Mouse (Mus musculus): ENCODE results near the gene Meig1. TPM values are rescaled to one million over a fixed set of nuclear protein-coding genes. Genes with fewer than 3 reads are reported as not detected.
A peak's percentile ranks its signal among the peaks of the same experiment; 100 is the strongest.
"Not testable (repeated sequence)": the region's sequence is repeated elsewhere in the genome, so short reads cannot be mapped to it uniquely, and the experiment has no call there.

The Meig1 gene
- polyA plus RNA-seq, 1 experiment from 2014 or later, result 0.58 TPM

- peaks cover 10% of the 10 kb centered on the region; the same call in 1 of the 2 replicates for H3K4me1 ChIP-seq
- no peaks in the 10 kb centered on the region for H3K36me3 ChIP-seq
- peak; percentile 93 for ATAC-seq (ENCODE audit: insufficient number of reproducible peaks, insufficient read depth, low FRiP score, low TSS enrichment, low read depth)
- no peaks in the 10 kb centered on the region for H3K9me3 ChIP-seq
- H3K4me3 ChIP-seq, result peak overlapping the region; percentile 62
- H3K9ac ChIP-seq, result peak overlapping the region; percentile 59; the same call in 1 of the 2 replicates
- peaks cover 18% of the 10 kb centered on the region; the same call in 1 of the 2 replicates for H3K27me3 ChIP-seq
- WGBS, result 2% methylated on average over 38 of the region's 38 CpGs
- H3K27ac ChIP-seq, result no peak overlapping the region
- peak overlapping the region; percentile 69 for H3K4me2 ChIP-seq
These were observed 3.5 kb downstream of the Meig1 start for GRCm38 (mm10) chr2:3418883-3419431.

DNA sequence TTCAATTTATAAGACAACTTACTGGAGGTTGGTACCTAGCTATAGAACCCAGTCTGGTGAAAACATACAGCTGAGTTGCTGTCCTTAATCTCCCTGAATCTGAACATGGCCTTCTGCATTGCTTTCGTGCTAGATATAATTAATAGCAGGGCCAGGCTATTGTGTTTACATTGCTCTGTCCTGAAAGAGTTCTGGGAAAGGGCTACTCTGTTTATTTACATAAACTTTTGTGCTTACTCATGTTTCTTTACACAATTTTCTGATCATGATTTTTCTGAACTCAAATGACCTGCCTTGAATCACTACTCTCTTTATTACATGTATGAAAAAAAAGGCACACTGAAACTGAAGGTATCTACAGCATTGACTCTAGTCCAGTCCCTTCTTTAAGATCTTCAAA is 6.8 kb downstream of the Meig1 start:
- ATAC-seq (ENCODE audit: insufficient number of reproducible peaks, insufficient read depth, low FRiP score, low TSS enrichment, low read depth), result no peak
- WGBS, result 33% methylated on average over 1 of the region's 1 CpGs
- no peak overlapping the region for H3K4me3 ChIP-seq

GRCm38 (mm10) chr2:3414241-3414640 is 8.2 kb downstream of the Meig1 start:
- Histone ChIP-seq H3K9ac (no peak overlapping the region), H3K27me3 (peaks cover 18% of the 10 kb centered on the region; the same call in 1 of the 2 replicates), H3K27ac (no peak overlapping the region), H3K9me3 (no peaks in the 10 kb centered on the region), H3K4me2 (no peak overlapping the region), H3K4me1 (0 out of 2 replicates have a peak, but pooled peaks cover 6% of the 10 kb centered on the region), H3K4me3 (no peak overlapping the region), H3K36me3 (no peaks in the 10 kb centered on the region)
- 33% methylated on average over 4 of the region's 4 CpGs for WGBS
- ATAC-seq (ENCODE audit: insufficient number of reproducible peaks, insufficient read depth, low FRiP score, low TSS enrichment, low read depth), result no peak

More for the DNA sequence above, 6.8 kb downstream of the Meig1 start:
- Histone ChIP-seq H3K9ac (no peak overlapping the region), H3K4me2 (no peak overlapping the region), H3K4me1 (0 out of 2 replicates have a peak, but pooled peaks cover 6% of the 10 kb centered on the region), H3K27ac (no peak overlapping the region), H3K36me3 (no peaks in the 10 kb centered on the region), H3K9me3 (no peaks in the 10 kb centered on the region), H3K27me3 (peaks cover 18% of the 10 kb centered on the region; the same call in 1 of the 2 replicates)

GRCm38 (mm10) chr2:3407756-3408155 is 14.7 kb downstream of the Meig1 start:
- WGBS, result 77% methylated on average over 7 of the region's 7 CpGs
- H3K4me1 ChIP-seq, result no peaks in the 10 kb centered on the region
- no peaks in the 10 kb centered on the region for H3K36me3 ChIP-seq
- H3K27ac ChIP-seq, result no peak overlapping the region
- no peak overlapping the region for H3K4me2 ChIP-seq
- H3K9ac ChIP-seq, result no peak overlapping the region
- no peak for ATAC-seq (ENCODE audit: insufficient number of reproducible peaks, insufficient read depth, low FRiP score, low TSS enrichment, low read depth)
- no peaks in the 10 kb centered on the region for H3K9me3 ChIP-seq
- H3K27me3 ChIP-seq, result no peaks in the 10 kb centered on the region
- no peak overlapping the region for H3K4me3 ChIP-seq

- H3K27ac ChIP-seq, result no peak overlapping the region
- no peaks in the 10 kb centered on the region for H3K9me3 ChIP-seq
- 85% methylated on average over 4 of the region's 4 CpGs for WGBS
- no peak overlapping the region for H3K4me3 ChIP-seq
- H3K4me1 ChIP-seq, result no peaks in the 10 kb centered on the region
- H3K36me3 ChIP-seq, result no peaks in the 10 kb centered on the region
- no peak for ATAC-seq (ENCODE audit: insufficient number of reproducible peaks, insufficient read depth, low FRiP score, low TSS enrichment, low read depth)
- H3K4me2 ChIP-seq, result no peak overlapping the region
- H3K9ac ChIP-seq, result no peak overlapping the region
- no peaks in the 10 kb centered on the region for H3K27me3 ChIP-seq
These were observed 16.5 kb downstream of the Meig1 start for GRCm38 (mm10) chr2:3405981-3406380.

- H3K36me3 ChIP-seq; H3K4me3 ChIP-seq; H3K9ac ChIP-seq; ATAC-seq (ENCODE audit: insufficient number of reproducible peaks, insufficient read depth, low FRiP score, low TSS enrichment, low read depth); H3K9me3 ChIP-seq; H3K4me1 ChIP-seq; H3K27me3 ChIP-seq; H3K4me2 ChIP-seq; H3K27ac ChIP-seq: not testable (repeated sequence)
- 63% methylated on average over 10 of the region's 10 CpGs for WGBS
These were observed 25.3 kb downstream of the Meig1 start, which contains the start of gene Olah for GRCm38 (mm10) chr2:3397110-3397509. Olah (minus strand) TSS chr2:3397210.

- Histone ChIP-seq H3K27ac (no peak overlapping the region), H3K27me3 (no peaks in the 10 kb centered on the region), H3K4me3 (no peak overlapping the region), H3K4me2 (no peak overlapping the region), H3K36me3 (no peaks in the 10 kb centered on the region), H3K4me1 (no peaks in the 10 kb centered on the region), H3K9ac (no peak overlapping the region), H3K9me3 (no peaks in the 10 kb centered on the region)
- 78% methylated on average over 2 of the region's 2 CpGs for WGBS
- ATAC-seq (ENCODE audit: insufficient number of reproducible peaks, insufficient read depth, low FRiP score, low TSS enrichment, low read depth), result no peak
These were observed 30.5 kb downstream of the Meig1 start for GRCm38 (mm10) chr2:3391945-3392344.

- Histone ChIP-seq H3K4me2 (no peak overlapping the region), H3K36me3 (no peaks in the 10 kb centered on the region), H3K4me1 (no peaks in the 10 kb centered on the region), H3K27ac (no peak overlapping the region), H3K27me3 (no peaks in the 10 kb centered on the region), H3K4me3 (no peak overlapping the region), H3K9me3 (no peaks in the 10 kb centered on the region), H3K9ac (no peak overlapping the region)
- WGBS, result 84% methylated on average over 6 of the region's 6 CpGs
- no peak for ATAC-seq (ENCODE audit: insufficient number of reproducible peaks, insufficient read depth, low FRiP score, low TSS enrichment, low read depth)
These were observed 35.2 kb downstream of the Meig1 start for GRCm38 (mm10) chr2:3387105-3387860.

GRCm38 (mm10) chr2:3365127-3365526 is 57.3 kb downstream of the Meig1 start:
- H3K4me3 ChIP-seq, result no peak overlapping the region
- H3K4me2 ChIP-seq, result no peak overlapping the region
- no peak for ATAC-seq (ENCODE audit: insufficient number of reproducible peaks, insufficient read depth, low FRiP score, low TSS enrichment, low read depth)
- 54% methylated on average over 4 of the region's 4 CpGs for WGBS
- H3K9me3 ChIP-seq, result no peaks in the 10 kb centered on the region
- H3K27me3 ChIP-seq, result no peaks in the 10 kb centered on the region
- no peaks in the 10 kb centered on the region for H3K4me1 ChIP-seq
- H3K9ac ChIP-seq, result no peak overlapping the region
- no peak overlapping the region for H3K27ac ChIP-seq
- H3K36me3 ChIP-seq, result no peaks in the 10 kb centered on the region

- no peak overlapping the region for H3K9ac ChIP-seq
- H3K36me3 ChIP-seq, result no peaks in the 10 kb centered on the region
- H3K4me1 ChIP-seq, result no peaks in the 10 kb centered on the region
- 87% methylated on average over 3 of the region's 3 CpGs for WGBS
- no peak overlapping the region for H3K4me3 ChIP-seq
- no peaks in the 10 kb centered on the region for H3K27me3 ChIP-seq
- no peak overlapping the region for H3K27ac ChIP-seq
- H3K9me3 ChIP-seq, result no peaks in the 10 kb centered on the region
- no peak overlapping the region for H3K4me2 ChIP-seq
- ATAC-seq (ENCODE audit: insufficient number of reproducible peaks, insufficient read depth, low FRiP score, low TSS enrichment, low read depth), result no peak
These were observed 61.4 kb downstream of the Meig1 start for GRCm38 (mm10) chr2:3361067-3361466.
